Mouse (Mus musculus): ENCODE measurements around the gene Eda2r. TPM values are rescaled to one million over a fixed set of nuclear protein-coding genes. Genes with fewer than 3 reads are reported as not detected.

The Eda2r gene
- polyA plus RNA-seq, 1 experiment, result 0.24 TPM

DNA sequence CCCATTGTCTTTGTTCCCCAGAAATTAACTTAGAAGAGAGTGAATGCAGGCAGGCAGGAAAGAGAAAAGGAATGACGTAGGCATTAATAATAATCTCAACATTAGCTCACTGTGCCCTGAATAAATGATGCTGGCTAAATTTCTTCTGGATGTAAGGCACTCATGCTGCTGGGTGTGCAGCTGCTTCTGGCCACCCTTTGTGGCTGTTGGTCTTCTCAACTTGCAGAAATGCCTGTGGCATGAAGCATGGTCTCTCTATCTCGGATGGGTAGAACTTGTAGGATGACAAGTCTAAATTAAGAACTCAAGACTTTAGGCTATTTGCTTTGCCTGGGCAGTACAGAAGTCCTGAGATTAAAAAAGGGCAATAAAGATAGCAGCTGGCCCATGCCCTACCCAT is 8.3 kb downstream of the Eda2r start:
- WGBS, result 89% methylated on average over 2 of the region's 2 CpGs
- Histone ChIP-seq H3K27ac (ENCODE audit: control insufficient read depth, insufficient read depth, low read length) (no peak overlapping the region), H3K4me1 (replicated peaks; ENCODE audit: control insufficient read depth, insufficient read depth, low read length) (no peaks in the 10 kb centered on the region), H3K27me3 (ENCODE audit: control insufficient read depth, insufficient read depth, low read length) (no peaks in the 10 kb centered on the region), H3K4me3 (ENCODE audit: control insufficient read depth, insufficient read depth, low read length) (no peak overlapping the region), H3K36me3 (ENCODE audit: control insufficient read depth, insufficient read depth, low read length) (no peaks in the 10 kb centered on the region)
- no peak for TF ChIP-seq CTCF (IDR thresholded peaks at IDR 0.05; ENCODE audit: borderline replicate concordance, control insufficient read depth, extremely low read depth, insufficient read depth, low read length, poor library complexity)
- no peak for TF ChIP-seq POLR2A (IDR thresholded peaks at IDR 0.05; ENCODE audit: control insufficient read depth, extremely low read depth, insufficient read depth, low read length, poor library complexity)
- no peak for DNase-seq

DNA sequence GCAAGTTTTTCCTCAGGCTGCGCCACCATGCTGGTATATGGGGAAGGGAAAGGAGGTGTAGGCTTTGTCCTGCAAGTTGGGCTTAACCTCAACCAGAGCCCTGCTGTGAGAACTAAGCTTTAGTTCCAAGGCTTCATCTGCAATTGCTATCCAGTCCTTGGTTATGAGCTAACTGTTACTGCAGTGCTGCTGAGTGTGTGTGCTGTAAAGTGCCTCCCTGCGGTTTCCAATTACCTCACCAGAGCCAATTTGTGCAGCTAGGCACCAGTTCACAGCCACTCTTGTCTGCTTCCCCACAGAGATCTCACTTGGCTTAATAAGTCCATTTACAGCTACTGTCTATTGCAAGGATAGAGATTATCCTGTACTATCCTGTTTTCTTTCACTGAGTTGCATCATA is 16.1 kb downstream of the Eda2r start:
- Histone ChIP-seq H3K36me3 (ENCODE audit: control insufficient read depth, insufficient read depth, low read length) (no peaks in the 10 kb centered on the region), H3K27ac (ENCODE audit: control insufficient read depth, insufficient read depth, low read length) (no peak overlapping the region), H3K4me3 (ENCODE audit: control insufficient read depth, insufficient read depth, low read length) (no peak overlapping the region), H3K4me1 (replicated peaks; ENCODE audit: control insufficient read depth, insufficient read depth, low read length) (no peaks in the 10 kb centered on the region), H3K27me3 (ENCODE audit: control insufficient read depth, insufficient read depth, low read length) (no peaks in the 10 kb centered on the region)
- no peak for DNase-seq
- WGBS, result 84% methylated on average over 2 of the region's 2 CpGs
- TF ChIP-seq CTCF (IDR thresholded peaks at IDR 0.05; ENCODE audit: borderline replicate concordance, control insufficient read depth, extremely low read depth, insufficient read depth, low read length, poor library complexity) (no peak), POLR2A (IDR thresholded peaks at IDR 0.05; ENCODE audit: control insufficient read depth, extremely low read depth, insufficient read depth, low read length, poor library complexity) (no peak)

DNA sequence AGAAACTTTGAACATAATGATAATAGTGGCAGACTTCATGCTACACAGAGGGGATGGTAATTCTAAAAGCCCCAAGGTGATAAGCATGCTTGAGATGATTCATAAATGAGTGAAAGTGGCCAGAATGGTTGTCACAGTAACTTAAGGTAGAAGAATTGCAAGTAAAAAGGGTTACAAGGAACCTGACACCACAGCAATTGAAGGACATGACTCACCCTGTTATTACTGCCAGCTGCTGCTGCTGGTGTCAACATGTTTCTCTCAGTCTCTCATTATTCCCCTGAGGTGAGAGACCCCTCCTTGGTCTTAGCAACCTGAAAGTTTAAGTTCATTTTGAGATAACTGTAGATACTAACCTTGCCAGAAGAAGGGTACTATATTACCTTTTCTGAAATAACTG is 49.1 kb downstream of the Eda2r start:
- no peak for DNase-seq
- no peaks in the 10 kb centered on the region for H3K4me1 ChIP-seq (replicated peaks; ENCODE audit: control insufficient read depth, insufficient read depth, low read length)
- TF ChIP-seq CTCF (IDR thresholded peaks at IDR 0.05; ENCODE audit: borderline replicate concordance, control insufficient read depth, extremely low read depth, insufficient read depth, low read length, poor library complexity), result no peak
- TF ChIP-seq POLR2A (IDR thresholded peaks at IDR 0.05; ENCODE audit: control insufficient read depth, extremely low read depth, insufficient read depth, low read length, poor library complexity), result no peak
- no peak overlapping the region for H3K4me3 ChIP-seq (ENCODE audit: control insufficient read depth, insufficient read depth, low read length)
- no peaks in the 10 kb centered on the region for H3K27me3 ChIP-seq (ENCODE audit: control insufficient read depth, insufficient read depth, low read length)
- H3K27ac ChIP-seq (ENCODE audit: control insufficient read depth, insufficient read depth, low read length), result no peak overlapping the region
- H3K36me3 ChIP-seq (ENCODE audit: control insufficient read depth, insufficient read depth, low read length), result no peaks in the 10 kb centered on the region
